In genomic region chr19:18631644-18632219, GRCm38 (mm10) we compare ENCODE assay signal across 8 mouse cellular contexts. TPM values are rescaled to one million over a fixed set of nuclear protein-coding genes. Genes with fewer than 3 reads are reported as not detected.
DNase-seq lines count a peak whose midpoint lies in the region; ATAC-seq and TF ChIP-seq lines count a peak whose summit lies in the region.

Gene Ostf1, minus strand, starts transcription at chr19:18631823.
Gene Nmrk1, plus strand, starts transcription at chr19:18631950.

- peak within 1 kb of the TSS; percentile 76 for H3K4me3 ChIP-seq in gastrocnemius, adult 2 months
- H3K4me3 ChIP-seq in hindbrain, postnatal 0 days (ENCODE audit: low read length) = peak within 1 kb of the TSS; percentile 85
- H3K4me3 ChIP-seq in left cerebral cortex, adult 2 months = peak within 1 kb of the TSS; percentile 75

- H3K9ac ChIP-seq in hindbrain, postnatal 0 days (replicated peaks; ENCODE audit: low read length) = peak within 1 kb of the TSS; percentile 59

- H3K9me3 ChIP-seq in hindbrain, postnatal 0 days (ENCODE audit: low read length) = no peaks in the 10 kb centered on the region

- H3K36me3 ChIP-seq in hindbrain, postnatal 0 days (ENCODE audit: insufficient read depth, low read length) = no peaks in the 10 kb centered on the region

- intact Hi-C loops in gastrocnemius, adult 2 months (cut with DNase I) = no loop called here
- intact Hi-C loops in left cerebral cortex, adult 2 months (cut with DNase I) = loop anchor here (5.0 kb wide), 1 partner anchor 41 kb away; the partner anchor contains the start of gene Carnmt1

- peak; percentile 97 for DNase-seq in ZHBTc4 (ENCODE audit: low read depth, low spot score)
- DNase-seq in gastrocnemius, adult 2 months = peak; percentile 99
- DNase-seq in hindbrain, postnatal 0 days (ENCODE audit: low spot score) = peak; percentile 95
- DNase-seq in left cerebral cortex, adult 2 months (ENCODE audit: extremely low spot score in 1 of 2, low spot score in 2 of 2) = peak; percentile 93 to 95
- peak; percentile 91 to 93 for DNase-seq in right cerebral cortex, adult 2 months (ENCODE audit: low spot score in 2 of 2)
- peak; percentile 99 for DNase-seq in urinary bladder, postnatal 14 days (ENCODE audit: low spot score)

- peak within 1 kb of the TSS; percentile 90 for H3K4me2 ChIP-seq in hindbrain, postnatal 0 days (ENCODE audit: low read depth, low read length)

- peak; percentile 88 for ATAC-seq in common myeloid progenitor, adult 5-6 weeks (replicated peaks; ENCODE audit: low read depth, poor library complexity, severe bottlenecking)
- ATAC-seq in hindbrain, postnatal 0 days = peak; percentile 98
- peak; percentile 87 for ATAC-seq in megakaryocyte, adult 5-6 weeks (ENCODE audit: poor library complexity, severe bottlenecking)

- no peak for TF ChIP-seq CTCF in gastrocnemius, adult 2 months (IDR thresholded peaks at IDR 0.05)
- TF ChIP-seq CTCF in hindbrain, postnatal 0 days (IDR thresholded peaks at IDR 0.05; ENCODE audit: low read depth) = no peak
- no peak for TF ChIP-seq CTCF in left cerebral cortex, adult 2 months (IDR thresholded peaks at IDR 0.05)

- H3K4me1 ChIP-seq in hindbrain, postnatal 0 days (ENCODE audit: insufficient read depth, low read length) = no peaks in the 10 kb centered on the region

- under 1% methylated on average over 51 of the region's 51 CpGs for WGBS in hindbrain, postnatal 0 days

- H3K27ac ChIP-seq in gastrocnemius, adult 2 months = peak within 1 kb of the TSS; percentile 96
- H3K27ac ChIP-seq in hindbrain, postnatal 0 days = peak within 1 kb of the TSS; percentile 83
- peak within 1 kb of the TSS; percentile 66 for H3K27ac ChIP-seq in left cerebral cortex, adult 2 months

- H3K27me3 ChIP-seq in hindbrain, postnatal 0 days (ENCODE audit: insufficient read depth, low read length) = no peaks in the 10 kb centered on the region

RNA-seq across cellular contexts. Expression of gene Ostf1, which starts in this region (rescaled TPM):
- 99.8 and 109 TPM in 2 replicates for total RNA-seq in common myeloid progenitor, adult 5-6 weeks (2017)
- 10 to 100 TPM; 20.6 to 21.6 TPM for total RNA-seq in gastrocnemius, adult 2 months (2021)
- 42.4 and 46.0 TPM in 2 replicates for total RNA-seq in hindbrain, postnatal 0 days (2014; rRNA removed)
- 67.9 and 78.0 TPM in 2 replicates for polyA plus RNA-seq in hindbrain, postnatal 0 days (2015; fragmentation: Nextera tagmentation; extraction: Ambion mirVana)
- total RNA-seq in left cerebral cortex, adult 2 months (2021) = 10 to 100 TPM; 18.8 to 19.7 TPM
- 384 and 411 TPM in 2 replicates for total RNA-seq in megakaryocyte, adult 5-6 weeks (2015)
- 378 and 396 TPM in 2 replicates for total RNA-seq in megakaryocyte, adult 5-6 weeks (2017)

RNA-seq across cellular contexts. Expression of gene Nmrk1, which starts in this region (rescaled TPM):
- 4.0 and 7.6 TPM in 2 replicates for total RNA-seq in common myeloid progenitor, adult 5-6 weeks (2017)
- total RNA-seq in gastrocnemius, adult 2 months (2021) = 1 to 10 TPM; 2.8 to 3.3 TPM
- total RNA-seq in hindbrain, postnatal 0 days (2014; rRNA removed) = 5.3 and 10.6 TPM in 2 replicates
- polyA plus RNA-seq in hindbrain, postnatal 0 days (2015; fragmentation: Nextera tagmentation; extraction: Ambion mirVana) = 9.2 and 10.9 TPM in 2 replicates
- total RNA-seq in left cerebral cortex, adult 2 months (2021) = 1 to 10 TPM; 4.9 to 5.4 TPM
- 6.1 and 13.0 TPM in 2 replicates for total RNA-seq in megakaryocyte, adult 5-6 weeks (2015)
- total RNA-seq in megakaryocyte, adult 5-6 weeks (2017) = 3.7 and 4.6 TPM in 2 replicates

Comparison
In these comparisons a context has a peak if more than half of its experiments do, and no peak if none do; other contexts are left out.
1. Peak in every context shown above with its lines: DNase-seq, ATAC-seq, H3K4me3 ChIP-seq and H3K27ac ChIP-seq.